Mouse (Mus musculus) cortical plate, adult 2 months (tissue): ENCODE measurements around the gene Mea1.

ENCODE experiments used
- CTCF ChIP-seq: fragments of 200-500 bp; IDR thresholded peaks from 2 replicates; pipeline ENCODE4 v1.5.1; 2011; ENCODE audit warnings: mild to moderate bottlenecking, control low read depth, low read length; ENCODE audit not compliant: insufficient read depth; ENCODE audit errors: extremely low read depth
- POLR2A ChIP-seq: fragments of 200-500 bp; IDR thresholded peaks from 2 replicates; pipeline ENCODE4 v1.6.1; 2011; ENCODE audit warnings: mild to moderate bottlenecking, low read length, control low read depth; ENCODE audit not compliant: insufficient read depth; ENCODE audit errors: extremely low read depth

GRCm38 (mm10) chr17:46710959-46711597 lies 32.5 kb downstream of the Mea1 start, which contains the start of gene Pex6:
- no peak for TF ChIP-seq CTCF
- TF ChIP-seq POLR2A = peak; percentile 75
